Mouse (Mus musculus) midbrain, postnatal 0 days (tissue): Measurements from ENCODE around the gene Phf13. TPM values are rescaled to one million over a fixed set of nuclear protein-coding genes. Genes with fewer than 3 reads are reported as not detected.

Experiments
- ATAC-seq: fragments of 200-750 bp; cut with Nextera tagmentation; 2 replicates; pipeline ENCODE4 v1.8.0; 2017; ENCODE audit warnings: moderate number of reproducible peaks, mild to moderate bottlenecking, moderate TSS enrichment, moderate library complexity; ENCODE audit not compliant: low FRiP score
- DNase-seq: peaks from one replicate; pipeline ENCODE4 v3.0.0-alpha.2; 2015; ENCODE audit warnings: low spot score
- H3K27ac ChIP-seq: fragments of 300-500 bp; sonication (generic); 2 replicates; pipeline ENCODE4 v1.5.1; 2014; ENCODE audit warnings: low read depth, mild to moderate bottlenecking, low read length, mixed read lengths
- H3K27me3 ChIP-seq: fragments of 300-500 bp; sonication (generic); 2 replicates; pipeline ENCODE4 v1.6.1; 2014; ENCODE audit warnings: low read length, control low read depth, mixed read lengths; ENCODE audit not compliant: insufficient read depth
- H3K36me3 ChIP-seq: fragments of 300-500 bp; sonication (generic); 2 replicates; pipeline ENCODE4 v1.6.1; 2014; ENCODE audit warnings: low read length, control low read depth, mixed read lengths; ENCODE audit not compliant: insufficient read depth
- H3K4me1 ChIP-seq: fragments of 300-500 bp; sonication (generic); 2 replicates; pipeline ENCODE4 v1.6.1; 2014; ENCODE audit warnings: mild to moderate bottlenecking, control low read depth, antibody characterized with exemption, low read length, mixed read lengths; ENCODE audit not compliant: insufficient read depth
- H3K4me2 ChIP-seq: fragments of 300-500 bp; sonication (generic); 2 replicates; pipeline ENCODE4 v1.6.1; 2014; ENCODE audit warnings: low read depth, mild to moderate bottlenecking, low read length, mixed read lengths; ENCODE audit not compliant: poor library complexity, severe bottlenecking
- H3K4me3 ChIP-seq: fragments of 300-500 bp; sonication (generic); 2 replicates; pipeline ENCODE4 v1.5.1; 2014; ENCODE audit warnings: low read depth, mild to moderate bottlenecking, low read length, moderate library complexity
- H3K9ac ChIP-seq: fragments of 300-500 bp; sonication (generic); replicated peaks from 2 replicates; pipeline ENCODE4 v1.6.1; 2014; ENCODE audit warnings: mild to moderate bottlenecking, low read length, moderate library complexity, mixed read lengths; ENCODE audit not compliant: poor library complexity, severe bottlenecking
- H3K9me3 ChIP-seq: fragments of 300-500 bp; sonication (generic); 2 replicates; pipeline ENCODE4 v1.6.1; 2016; ENCODE audit warnings: low read length, control low read depth
- CTCF ChIP-seq: IDR thresholded peaks from 2 replicates; pipeline ENCODE4 v1.5.1; 2016; ENCODE audit warnings: antibody characterized with exemption, mild to moderate bottlenecking
- WGBS: fragments of 180-500 bp; shearing (Covaris S2); extraction: QIAGEN DNeasy Blood & Tissue Kit; methylation state at CpG from one replicate; pipeline ENCODE4 v1.1.7; 2014; 5-methylcytosine and 5-hydroxymethylcytosine counted together
- polyA plus RNA-seq: library from polyadenylated mRNA; unstranded; fragments of >200 nt; fragmentation: Nextera tagmentation; extraction: Ambion mirVana; gene quantifications from 2 replicates; pipeline ENCODE4 v1.2.1, GENCODE M21; 2015
- total RNA-seq: library from RNA; depleted of rRNA; stranded (reverse); fragments of >200 nt; gene quantifications from 2 replicates; pipeline ENCODE4 v1.2.3, GENCODE M21; 2014

Phf13 gene
- total and polyA plus RNA-seq, 2 experiments from 2014 or later: 16.6 to 18.3 TPM

GRCm38 (mm10) chr4:152029087-152029486 lies 33.0 kb upstream of the Phf13 start:
- peak overlapping the region; percentile 61; the same call in 1 of the 2 replicates for H3K4me3 ChIP-seq
- H3K4me2 ChIP-seq: peak overlapping the region; percentile 75
- 34% methylated on average over 5 of the region's 5 CpGs for WGBS
- peaks cover 4% of the 10 kb centered on the region; the same call in 1 of the 2 replicates for H3K36me3 ChIP-seq
- H3K9me3 ChIP-seq: no peaks in the 10 kb centered on the region
- DNase-seq (no peak), ATAC-seq (no peak)
- H3K27ac ChIP-seq: no peak overlapping the region
- H3K4me1 ChIP-seq: peaks cover 31% of the 10 kb centered on the region
- no peaks in the 10 kb centered on the region for H3K27me3 ChIP-seq
- TF ChIP-seq CTCF: peak; percentile 64
- H3K9ac ChIP-seq: no peak overlapping the region

- H3K4me1 ChIP-seq: peaks cover 31% of the 10 kb centered on the region
- 64% methylated on average over 15 of the region's 15 CpGs for WGBS
- H3K4me3 ChIP-seq: peak overlapping the region; percentile 61
- no peak for ATAC-seq
- peak overlapping the region; percentile 69; the same call in 1 of the 2 replicates for H3K27ac ChIP-seq
- no peaks in the 10 kb centered on the region for H3K9me3 ChIP-seq
- H3K27me3 ChIP-seq: no peaks in the 10 kb centered on the region
- peak overlapping the region; percentile 63 for H3K9ac ChIP-seq
- peaks cover 7% of the 10 kb centered on the region for H3K36me3 ChIP-seq
- TF ChIP-seq CTCF: no peak
- no peak for DNase-seq
- H3K4me2 ChIP-seq: peak overlapping the region; percentile 75
These were observed 32.4 kb upstream of the Phf13 start for GRCm38 (mm10) chr4:152028456-152028855.

GRCm38 (mm10) chr4:152027524-152027923 lies 31.5 kb upstream of the Phf13 start, which contains the start of gene Zbtb48:
Gene Zbtb48, minus strand, starts transcription at chr4:152027671.
- peak within 1 kb of the TSS; percentile 75 for H3K4me2 ChIP-seq
- DNase-seq (peak; percentile 98), ATAC-seq (peak; percentile 97)
- peak within 1 kb of the TSS; percentile 63 for H3K9ac ChIP-seq
- no peaks in the 10 kb centered on the region for H3K27me3 ChIP-seq
- H3K4me1 ChIP-seq: peaks cover 31% of the 10 kb centered on the region
- no peak for TF ChIP-seq CTCF
- H3K36me3 ChIP-seq: peaks cover 14% of the 10 kb centered on the region
- WGBS: under 1% methylated on average over 35 of the region's 35 CpGs
- H3K27ac ChIP-seq: peak within 1 kb of the TSS; percentile 69
- H3K4me3 ChIP-seq: peak within 1 kb of the TSS; percentile 61
- H3K9me3 ChIP-seq: no peaks in the 10 kb centered on the region

- Histone ChIP-seq H3K4me3 (peak overlapping the region; percentile 61), H3K27me3 (no peaks in the 10 kb centered on the region), H3K4me1 (peaks cover 31% of the 10 kb centered on the region), H3K27ac (peak overlapping the region; percentile 68; the same call in 1 of the 2 replicates), H3K4me2 (peak overlapping the region; percentile 75), H3K9ac (peak overlapping the region; percentile 63), H3K9me3 (no peaks in the 10 kb centered on the region), H3K36me3 (peaks cover 19% of the 10 kb centered on the region)
- peak; percentile 24; the same call in 1 of the 2 replicates for TF ChIP-seq CTCF
- ATAC-seq (peak; percentile 68), DNase-seq (peak; percentile 17)
- 3% methylated on average over 39 of the region's 41 CpGs for WGBS
These were observed 30.9 kb upstream of the Phf13 start for GRCm38 (mm10) chr4:152026751-152027508.

GRCm38 (mm10) chr4:152024525-152024924 lies 28.5 kb upstream of the Phf13 start:
- Histone ChIP-seq H3K4me2 (no peak overlapping the region), H3K4me1 (peaks cover 25% of the 10 kb centered on the region)
- no peak for DNase-seq

GRCm38 (mm10) chr4:152022506-152022905 lies 26.4 kb upstream of the Phf13 start:
- Histone ChIP-seq H3K4me1 (peaks cover 15% of the 10 kb centered on the region), H3K27me3 (no peaks in the 10 kb centered on the region), H3K4me2 (no peak overlapping the region), H3K27ac (no peak overlapping the region), H3K9ac (no peak overlapping the region), H3K36me3 (peaks cover 59% of the 10 kb centered on the region), H3K9me3 (no peaks in the 10 kb centered on the region), H3K4me3 (no peak overlapping the region)
- ATAC-seq (no peak), DNase-seq (no peak)
- WGBS: 93% methylated on average over 8 of the region's 8 CpGs
- no peak for TF ChIP-seq CTCF

More at GRCm38 (mm10) chr4:152024525-152024924, 28.5 kb upstream of the Phf13 start:
- ATAC-seq: no peak
- Histone ChIP-seq H3K9ac (no peak overlapping the region), H3K27ac (no peak overlapping the region), H3K27me3 (no peaks in the 10 kb centered on the region), H3K36me3 (peaks cover 43% of the 10 kb centered on the region), H3K9me3 (no peaks in the 10 kb centered on the region), H3K4me3 (no peak overlapping the region)
- no peak for TF ChIP-seq CTCF
- 93% methylated on average over 11 of the region's 11 CpGs for WGBS
